Mouse (Mus musculus): ENCODE data around the gene Fhad1. TPM values are rescaled to one million over a fixed set of nuclear protein-coding genes. Genes with fewer than 3 reads are reported as not detected.

The Fhad1 gene
- polyA plus RNA-seq, 1 experiment from 2014 or later, result 3.6 TPM

- no peak for ATAC-seq (ENCODE audit: low read depth)
- 81% methylated on average over 5 of the region's 5 CpGs for WGBS
- Histone ChIP-seq H3K36me3 (no peaks in the 10 kb centered on the region), H3K27ac (replicated peaks) (no peak overlapping the region), H3K4me2 (no peak overlapping the region), H3K9ac (no peak overlapping the region), H3K4me1 (replicated peaks) (peaks cover 7% of the 10 kb centered on the region), H3K9me3 (no peaks in the 10 kb centered on the region), H3K4me3 (no peak overlapping the region), H3K27me3 (no peaks in the 10 kb centered on the region)
Observed at GRCm38 (mm10) chr4:141993347-141994061, 21.4 kb downstream of the Fhad1 start.

- Histone ChIP-seq H3K27ac (replicated peaks) (no peak overlapping the region), H3K4me1 (replicated peaks) (no peaks in the 10 kb centered on the region; the same call in 1 of the 2 replicates), H3K4me2 (no peak overlapping the region), H3K36me3 (no peaks in the 10 kb centered on the region), H3K9ac (no peak overlapping the region), H3K27me3 (no peaks in the 10 kb centered on the region), H3K9me3 (no peaks in the 10 kb centered on the region), H3K4me3 (no peak overlapping the region)
- no peak for ATAC-seq (ENCODE audit: low read depth)
- WGBS, result 87% methylated on average over 14 of the region's 14 CpGs
Observed at GRCm38 (mm10) chr4:141992530-141993204, 22.2 kb downstream of the Fhad1 start.

GRCm38 (mm10) chr4:141988178-141988577 is 26.7 kb downstream of the Fhad1 start:
- 100% methylated on average over 1 of the region's 1 CpGs for WGBS
- Histone ChIP-seq H3K27me3 (no peaks in the 10 kb centered on the region), H3K9me3 (no peaks in the 10 kb centered on the region), H3K27ac (replicated peaks) (no peak overlapping the region), H3K9ac (no peak overlapping the region), H3K4me2 (no peak overlapping the region), H3K4me3 (no peak overlapping the region), H3K36me3 (no peaks in the 10 kb centered on the region), H3K4me1 (replicated peaks) (no peaks in the 10 kb centered on the region)
- ATAC-seq (ENCODE audit: low read depth), result no peak

GRCm38 (mm10) chr4:141983689-141984088 is 31.2 kb downstream of the Fhad1 start:
- no peak overlapping the region for H3K9ac ChIP-seq
- H3K36me3 ChIP-seq, result no peaks in the 10 kb centered on the region
- no peak overlapping the region for H3K27ac ChIP-seq (replicated peaks)
- no peak overlapping the region for H3K4me2 ChIP-seq
- H3K4me1 ChIP-seq (replicated peaks), result no peaks in the 10 kb centered on the region
- ATAC-seq (ENCODE audit: low read depth), result no peak
- no peak overlapping the region for H3K4me3 ChIP-seq
- no peaks in the 10 kb centered on the region for H3K9me3 ChIP-seq
- 57% methylated on average over 3 of the region's 3 CpGs for WGBS
- H3K27me3 ChIP-seq, result no peaks in the 10 kb centered on the region

GRCm38 (mm10) chr4:141981475-141981874 is 33.4 kb downstream of the Fhad1 start:
- Histone ChIP-seq H3K9ac (no peak overlapping the region), H3K36me3 (no peaks in the 10 kb centered on the region), H3K27ac (replicated peaks) (no peak overlapping the region), H3K4me1 (replicated peaks) (no peaks in the 10 kb centered on the region), H3K9me3 (no peaks in the 10 kb centered on the region), H3K4me2 (no peak overlapping the region), H3K27me3 (no peaks in the 10 kb centered on the region), H3K4me3 (no peak overlapping the region)
- no peak for ATAC-seq (ENCODE audit: low read depth)
- 78% methylated on average over 3 of the region's 3 CpGs for WGBS

- ATAC-seq (ENCODE audit: low read depth), result peak; percentile 64; the same call in 1 of the 2 replicates
- peak overlapping the region; percentile 59; the same call in 1 of the 2 replicates for H3K27ac ChIP-seq (replicated peaks)
Observed at GRCm38 (mm10) chr4:141978582-141978981, 36.3 kb downstream of the Fhad1 start.

GRCm38 (mm10) chr4:141977346-141977745 is 37.5 kb downstream of the Fhad1 start:
- no peak for ATAC-seq (ENCODE audit: low read depth)
- no peaks in the 10 kb centered on the region for H3K36me3 ChIP-seq
- 61% methylated on average over 9 of the region's 9 CpGs for WGBS

More at GRCm38 (mm10) chr4:141978582-141978981, 36.3 kb downstream of the Fhad1 start:
- no peaks in the 10 kb centered on the region for H3K4me1 ChIP-seq (replicated peaks)
- no peaks in the 10 kb centered on the region for H3K27me3 ChIP-seq
- WGBS, result 18% methylated on average over 11 of the region's 11 CpGs
- no peaks in the 10 kb centered on the region for H3K9me3 ChIP-seq
- no peaks in the 10 kb centered on the region for H3K36me3 ChIP-seq
- H3K4me3 ChIP-seq, result no peak overlapping the region
- no peak overlapping the region for H3K4me2 ChIP-seq
- H3K9ac ChIP-seq, result no peak overlapping the region

GRCm38 (mm10) chr4:141976163-141976562 is 38.7 kb downstream of the Fhad1 start:
- Histone ChIP-seq H3K27me3 (no peaks in the 10 kb centered on the region), H3K36me3 (no peaks in the 10 kb centered on the region), H3K4me2 (no peak overlapping the region), H3K27ac (replicated peaks) (no peak overlapping the region), H3K4me3 (no peak overlapping the region), H3K9me3 (0 out of 2 replicates have a peak, but pooled peaks cover 7% of the 10 kb centered on the region), H3K9ac (no peak overlapping the region), H3K4me1 (replicated peaks) (no peaks in the 10 kb centered on the region)
- WGBS, result 50% methylated on average over 4 of the region's 4 CpGs
- ATAC-seq (ENCODE audit: low read depth), result no peak

More at GRCm38 (mm10) chr4:141977346-141977745, 37.5 kb downstream of the Fhad1 start:
- Histone ChIP-seq H3K9ac (no peak overlapping the region), H3K4me3 (no peak overlapping the region), H3K4me2 (no peak overlapping the region), H3K9me3 (0 out of 2 replicates have a peak, but pooled peaks cover 1% of the 10 kb centered on the region), H3K4me1 (replicated peaks) (no peaks in the 10 kb centered on the region), H3K27me3 (no peaks in the 10 kb centered on the region), H3K27ac (replicated peaks) (no peak overlapping the region)

GRCm38 (mm10) chr4:141964575-141964974 is 50.3 kb downstream of the Fhad1 start:
- Histone ChIP-seq H3K9ac (no peak overlapping the region), H3K4me3 (no peak overlapping the region), H3K27ac (replicated peaks) (peak overlapping the region; percentile 74), H3K36me3 (no peaks in the 10 kb centered on the region), H3K4me1 (replicated peaks) (peaks cover 5% of the 10 kb centered on the region), H3K27me3 (no peaks in the 10 kb centered on the region), H3K9me3 (0 out of 2 replicates have a peak, but pooled peaks cover 6% of the 10 kb centered on the region), H3K4me2 (no peak overlapping the region; the same call in 1 of the 2 replicates)
- ATAC-seq (ENCODE audit: low read depth), result peak; percentile 67; the same call in 1 of the 2 replicates
- 17% methylated on average over 6 of the region's 6 CpGs for WGBS

- no peaks in the 10 kb centered on the region for H3K27me3 ChIP-seq
- 0 out of 2 replicates have a peak, but pooled peaks cover 6% of the 10 kb centered on the region for H3K9me3 ChIP-seq
- WGBS, result 92% methylated on average over 3 of the region's 3 CpGs
- no peak overlapping the region for H3K4me3 ChIP-seq
- H3K9ac ChIP-seq, result no peak overlapping the region
- no peaks in the 10 kb centered on the region for H3K36me3 ChIP-seq
- no peak overlapping the region for H3K4me2 ChIP-seq
- no peak for ATAC-seq (ENCODE audit: low read depth)
- peaks cover 5% of the 10 kb centered on the region for H3K4me1 ChIP-seq (replicated peaks)
- no peak overlapping the region for H3K27ac ChIP-seq (replicated peaks)
Observed at GRCm38 (mm10) chr4:141963907-141964306, 51.0 kb downstream of the Fhad1 start.

- Histone ChIP-seq H3K27me3 (no peaks in the 10 kb centered on the region), H3K36me3 (no peaks in the 10 kb centered on the region), H3K9ac (no peak overlapping the region), H3K4me2 (0 out of 2 replicates have a peak overlapping the region, but pooled peaks have one; percentile 0), H3K9me3 (0 out of 2 replicates have a peak, but pooled peaks cover 6% of the 10 kb centered on the region), H3K4me1 (replicated peaks) (peaks cover 12% of the 10 kb centered on the region), H3K4me3 (no peak overlapping the region), H3K27ac (replicated peaks) (no peak overlapping the region)
- 9% methylated on average over 23 of the region's 23 CpGs for WGBS
- no peak for ATAC-seq (ENCODE audit: low read depth)
Observed at GRCm38 (mm10) chr4:141962811-141963685, 51.8 kb downstream of the Fhad1 start.
